Mouse (Mus musculus): ENCODE data around the gene Rnf214. TPM values are rescaled to one million over a fixed set of nuclear protein-coding genes. Genes with fewer than 3 reads are reported as not detected.

Rnf214 gene
- total RNA-seq (2021), result 10 to 100 TPM; 39.3 TPM
- long read RNA-seq, experiment 1, partial matches to known transcripts, result 2 of 22 reads
- long read RNA-seq, experiment 1, other reads (novel, unspliced or antisense), result 14 of 22 reads
- long read RNA-seq, experiment 2, transcript Rnf214-201 (14 exons, 3,964 nt), result major isoform, 5 of 22 reads
- long read RNA-seq, experiment 2, partial matches to known transcripts, result 0 of 22 reads
- long read RNA-seq, experiment 2, other reads (novel, unspliced or antisense), result 14 of 22 reads

- peak; percentile 91 to 93 for DNase-seq (ENCODE audit: low spot score in 2 of 2)
Observed at GRCm38 (mm10) chr9:45906355-45907077, at the start of gene Rnf214, which contains the start of gene Pcsk7. Gene Rnf214, minus strand, starts transcription at chr9:45906911. Gene Pcsk7, plus strand, starts transcription at chr9:45906497.

- peak; percentile 70 to 90 for DNase-seq (ENCODE audit: low spot score in 2 of 2)
Observed at GRCm38 (mm10) chr9:45955107-45955963, 48.6 kb upstream of the Rnf214 start, which contains the start of gene Sidt2. Gene Sidt2, minus strand, starts transcription at chr9:45955258.

GRCm38 (mm10) chr9:45954294-45955106 lies 47.8 kb upstream of the Rnf214 start:
- DNase-seq (ENCODE audit: low spot score in 2 of 2), result peak in 1 of 2 experiments; percentile 63

GRCm38 (mm10) chr9:45953511-45954293 lies 47.0 kb upstream of the Rnf214 start:
- peak in 1 of 2 experiments; percentile 17 for DNase-seq (ENCODE audit: low spot score in 2 of 2)

GRCm38 (mm10) chr9:45952890-45953289 lies 46.2 kb upstream of the Rnf214 start:
- DNase-seq (ENCODE audit: low spot score in 2 of 2), result peak in 1 of 2 experiments; percentile 5

GRCm38 (mm10) chr9:45952057-45952456 lies 45.3 kb upstream of the Rnf214 start:
- DNase-seq (ENCODE audit: low spot score in 2 of 2), result no peak

- no peak for DNase-seq (ENCODE audit: low spot score in 2 of 2)
Observed at GRCm38 (mm10) chr9:45946872-45947183, 40.1 kb upstream of the Rnf214 start.

- DNase-seq (ENCODE audit: low spot score in 2 of 2), result no peak
Observed at GRCm38 (mm10) chr9:45946182-45946871, 39.6 kb upstream of the Rnf214 start.

GRCm38 (mm10) chr9:45945721-45946120 lies 39.0 kb upstream of the Rnf214 start:
- no peak for DNase-seq (ENCODE audit: low spot score in 2 of 2)

GRCm38 (mm10) chr9:45944506-45945400 lies 38.0 kb upstream of the Rnf214 start:
- DNase-seq (ENCODE audit: low spot score in 2 of 2), result no peak

GRCm38 (mm10) chr9:45943628-45944505 lies 37.2 kb upstream of the Rnf214 start:
- DNase-seq (ENCODE audit: low spot score in 2 of 2), result no peak

- DNase-seq (ENCODE audit: low spot score in 2 of 2), result no peak
Observed at GRCm38 (mm10) chr9:45942916-45943315, 36.2 kb upstream of the Rnf214 start.

GRCm38 (mm10) chr9:45942464-45942863 lies 35.8 kb upstream of the Rnf214 start:
- no peak for DNase-seq (ENCODE audit: low spot score in 2 of 2)

GRCm38 (mm10) chr9:45941329-45941888 lies 34.7 kb upstream of the Rnf214 start:
- DNase-seq (ENCODE audit: low spot score in 2 of 2), result no peak

- no peak for DNase-seq (ENCODE audit: low spot score in 2 of 2)
Observed at GRCm38 (mm10) chr9:45939794-45940193, 33.1 kb upstream of the Rnf214 start.

- DNase-seq (ENCODE audit: low spot score in 2 of 2), result no peak
Observed at GRCm38 (mm10) chr9:45938952-45939637, 32.4 kb upstream of the Rnf214 start.

Data from gastrocnemius, postnatal 4 days (tissue).